Mouse (Mus musculus) right cerebral cortex, postnatal 14 days (tissue): ENCODE data around the gene Lipo1.
"Not testable (repeated sequence)": the region's sequence is repeated elsewhere in the genome, so short reads cannot be mapped to it uniquely, and the experiment has no call there.

Experiments used
- DNase-seq: peaks from one replicate; pipeline ENCODE4 v3.0.0; 2022

Lipo1 gene

DNA sequence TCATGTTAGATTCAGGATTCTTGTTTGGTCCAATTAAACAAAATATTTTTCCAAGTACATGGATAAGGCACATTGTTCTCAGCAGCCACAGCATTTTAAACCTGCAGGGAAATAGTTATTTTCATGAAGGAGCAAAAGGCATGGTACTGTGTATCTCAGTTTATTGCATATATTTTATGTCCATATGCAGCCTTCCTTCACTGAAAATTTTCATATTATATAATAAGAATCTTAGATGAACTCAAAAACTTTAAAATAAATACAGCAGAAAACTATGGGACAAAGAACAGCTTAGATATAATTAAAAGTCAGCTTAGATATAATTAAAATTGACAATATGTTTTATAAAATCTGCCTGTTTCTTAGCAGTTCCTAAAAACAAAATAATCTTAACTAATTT, at the start of gene Lipo1:
Gene Lipo1, minus strand, starts transcription at position 101 of the 400 bp plus-strand sequence.
- not testable (repeated sequence) for DNase-seq

GRCm38 (mm10) chr19:33786576-33787277, 532 bp downstream of the Lipo1 start:
- no peak for DNase-seq

DNA sequence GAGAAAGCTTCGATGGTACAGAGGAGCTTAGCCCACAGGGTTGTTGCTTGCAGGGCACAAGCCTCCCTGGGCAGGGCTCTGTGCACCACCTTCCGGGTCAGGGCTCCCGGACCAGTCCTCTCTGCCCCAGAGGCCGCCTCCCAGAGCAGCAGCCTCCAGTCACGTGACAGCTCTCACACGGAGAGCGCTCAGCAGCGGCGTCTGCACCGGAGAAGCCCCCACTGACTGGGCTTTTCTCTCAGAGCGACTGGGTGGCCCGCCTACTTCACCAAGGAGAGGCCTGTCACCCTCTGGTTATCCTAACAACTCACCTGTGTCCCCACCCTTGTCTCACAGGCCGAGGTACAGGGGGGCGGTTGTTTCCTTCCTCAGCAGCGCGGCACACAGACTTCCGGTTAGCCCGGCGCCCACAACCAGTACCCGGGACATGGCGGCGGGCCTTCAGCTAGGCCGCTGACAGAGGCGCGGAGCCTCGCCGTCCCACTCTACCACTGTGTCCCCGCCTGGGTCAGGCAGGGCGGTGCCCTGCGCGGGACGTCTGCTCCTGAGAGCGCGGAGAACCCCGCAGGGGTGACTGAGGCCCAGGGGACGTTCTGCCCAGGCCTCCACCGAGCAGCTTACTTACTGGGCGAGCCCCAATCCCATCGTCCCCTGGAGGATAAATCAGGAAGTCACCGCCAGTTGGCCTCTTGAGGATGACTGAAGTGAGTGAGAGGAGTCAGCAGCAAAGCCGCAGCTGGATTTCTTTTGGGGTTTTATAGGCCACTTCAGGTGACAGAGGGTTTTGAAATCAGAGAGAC, 25.8 kb downstream of the Lipo1 start, which contains the start of gene Lipo3:
Gene Lipo3, minus strand, starts transcription at position 665 of the 800 bp plus-strand sequence.
- DNase-seq: peak; percentile 17

DNA sequence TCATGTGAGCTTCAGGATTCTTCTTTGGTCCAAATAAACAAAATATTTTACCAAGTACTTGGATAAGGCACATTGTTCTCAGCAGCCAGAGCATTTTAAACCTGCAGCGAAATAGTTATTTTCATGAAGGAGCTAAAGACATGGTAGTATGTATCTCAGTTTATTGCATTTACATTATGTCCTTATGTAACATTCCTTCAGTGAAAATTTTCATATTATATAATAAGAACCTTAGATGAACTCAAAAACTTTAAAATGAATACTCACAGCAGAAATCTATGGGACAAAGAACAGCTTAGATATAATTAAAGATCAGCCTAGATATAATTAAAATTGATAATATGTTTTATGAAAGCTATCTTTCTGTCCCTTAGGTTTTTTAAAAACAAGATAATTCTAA, 36.0 kb downstream of the Lipo1 start, which contains the start of gene Lipo2:
Gene Lipo2, minus strand, starts transcription at position 101 of the 400 bp plus-strand sequence.
- DNase-seq: not testable (repeated sequence)
